Mouse (Mus musculus) WW6 (cell line): ENCODE data around the gene Clta.

Source experiments
- DNase-seq: peaks from one replicate; pipeline ENCODE4 v3.0.0-alpha.2; 2013; ENCODE audit warnings: low read depth, low spot score

The Clta gene

GRCm38 (mm10) chr4:43980236-43980635, 24.0 kb upstream of the Clta start:
- DNase-seq = no peak

- no peak for DNase-seq
Observed at GRCm38 (mm10) chr4:43980846-43981245, 23.4 kb upstream of the Clta start.

- DNase-seq = no peak
Observed at GRCm38 (mm10) chr4:43981251-43981650, 23.0 kb upstream of the Clta start.

- peak; percentile 78 for DNase-seq
Observed at GRCm38 (mm10) chr4:43982053-43982732, 22.1 kb upstream of the Clta start.

- no peak for DNase-seq
Observed at GRCm38 (mm10) chr4:43983181-43983580, 21.1 kb upstream of the Clta start, which contains the start of gene Ccin. Gene Ccin (plus strand): TSS chr4:43983483.

- no peak for DNase-seq
Observed at GRCm38 (mm10) chr4:43983756-43984155, 20.5 kb upstream of the Clta start.

- no peak for DNase-seq
Observed at GRCm38 (mm10) chr4:43984326-43984725, 19.9 kb upstream of the Clta start.

GRCm38 (mm10) chr4:43988976-43989375, 15.3 kb upstream of the Clta start:
- no peak for DNase-seq

- DNase-seq = peak; percentile 58
Observed at GRCm38 (mm10) chr4:43993072-43993471, 11.2 kb upstream of the Clta start.

GRCm38 (mm10) chr4:43994342-43994741, 9.9 kb upstream of the Clta start:
- no peak for DNase-seq

GRCm38 (mm10) chr4:44003622-44004021, 630 bp upstream of the Clta start:
- no peak for DNase-seq

- no peak for DNase-seq
Observed at GRCm38 (mm10) chr4:44004623-44005409, 564 bp downstream of the Clta start.

GRCm38 (mm10) chr4:44010176-44010575, 5.9 kb downstream of the Clta start:
- DNase-seq = no peak

- DNase-seq = no peak
Observed at GRCm38 (mm10) chr4:44010893-44011292, 6.6 kb downstream of the Clta start.

GRCm38 (mm10) chr4:44011799-44012198, 7.5 kb downstream of the Clta start:
- no peak for DNase-seq

- DNase-seq = peak; percentile 86
Observed at GRCm38 (mm10) chr4:44012376-44013367, 8.4 kb downstream of the Clta start.

GRCm38 (mm10) chr4:44013391-44014070, 9.3 kb downstream of the Clta start:
- no peak for DNase-seq

- DNase-seq = no peak
Observed at GRCm38 (mm10) chr4:44016071-44016470, 11.8 kb downstream of the Clta start.

GRCm38 (mm10) chr4:44016791-44017190, 12.5 kb downstream of the Clta start:
- no peak for DNase-seq

GRCm38 (mm10) chr4:44022323-44022722, 18.1 kb downstream of the Clta start:
- no peak for DNase-seq

- no peak for DNase-seq
Observed at GRCm38 (mm10) chr4:44022766-44023165, 18.5 kb downstream of the Clta start.
